Mouse (Mus musculus) A20 (cell line): Measurements from ENCODE around the gene Kat2a.

Experiments
- DNase-seq: peaks from one replicate; pipeline ENCODE4 v3.0.0-alpha.2; 2011; ENCODE audit warnings: low read depth, low spot score

The Kat2a gene

DNA sequence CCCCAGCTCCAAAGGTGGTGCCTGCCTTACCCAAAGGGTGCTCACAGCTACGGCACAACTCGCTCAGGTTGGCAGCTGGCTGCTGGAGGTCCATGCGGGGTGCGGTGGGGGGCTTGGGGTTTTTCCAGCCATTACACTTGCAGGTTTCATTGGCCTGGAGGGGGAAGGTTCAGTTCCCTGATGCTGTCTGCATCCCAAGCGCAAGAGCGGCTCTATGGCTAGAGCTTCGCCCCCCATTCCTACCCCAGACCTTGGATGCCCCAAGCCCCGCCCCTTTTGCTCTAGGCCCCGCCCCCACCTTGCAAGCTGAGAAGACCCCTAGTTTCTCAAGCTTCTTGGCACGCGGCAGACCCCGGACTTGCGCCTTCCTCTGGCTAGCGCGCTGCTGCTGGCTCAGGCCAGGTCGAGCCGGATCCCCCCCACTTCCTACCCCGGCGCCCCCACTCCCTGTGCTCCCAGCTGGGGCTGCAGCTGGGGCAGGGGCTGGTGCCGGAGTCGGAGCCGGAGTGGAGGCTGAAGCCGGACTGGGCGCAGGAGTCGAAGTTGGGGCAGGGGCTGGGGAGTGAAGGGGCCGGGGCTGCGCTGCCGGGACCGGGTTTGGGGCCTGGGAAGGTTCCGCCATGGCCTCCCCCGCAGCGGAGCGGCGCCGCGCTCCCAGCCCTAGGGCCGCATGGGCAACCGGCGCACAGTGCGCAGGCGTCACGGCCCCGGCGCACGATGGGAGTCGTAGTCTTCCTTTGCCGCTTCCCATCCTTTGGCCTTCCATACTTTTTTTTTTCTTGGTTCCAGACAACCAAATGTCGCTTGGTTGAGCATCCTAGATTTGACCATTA lies at the start of gene Kat2a:
Kat2a (minus strand) TSS at position 683 of the 833 bp plus-strand sequence.
- DNase-seq = peak; percentile 78

DNA sequence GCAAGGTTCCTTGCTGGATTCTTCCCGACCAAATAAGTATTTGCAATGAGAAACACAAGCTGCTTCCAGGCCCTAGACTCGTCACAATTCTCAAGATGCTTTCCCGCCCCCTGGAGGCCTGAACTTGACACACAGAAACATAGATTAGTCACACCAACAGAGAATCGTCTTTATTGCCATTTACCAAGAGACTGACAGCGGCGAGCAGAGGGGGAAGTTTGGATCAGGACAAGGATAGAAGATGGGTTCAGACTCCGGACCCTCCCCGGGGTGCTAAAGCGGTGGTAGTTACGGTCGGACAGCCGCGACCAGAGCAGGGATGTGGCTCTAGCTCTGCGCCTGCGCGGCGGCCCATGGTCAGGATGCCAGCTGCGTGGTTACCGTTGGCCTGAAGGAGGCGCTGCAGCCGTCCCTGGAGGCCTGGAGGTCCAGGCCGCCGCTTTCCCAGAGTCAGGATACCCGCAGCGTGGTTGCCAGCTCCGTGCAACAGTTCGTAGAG lies 49.3 kb upstream of the Kat2a start:
- DNase-seq = peak; percentile 80

DNA sequence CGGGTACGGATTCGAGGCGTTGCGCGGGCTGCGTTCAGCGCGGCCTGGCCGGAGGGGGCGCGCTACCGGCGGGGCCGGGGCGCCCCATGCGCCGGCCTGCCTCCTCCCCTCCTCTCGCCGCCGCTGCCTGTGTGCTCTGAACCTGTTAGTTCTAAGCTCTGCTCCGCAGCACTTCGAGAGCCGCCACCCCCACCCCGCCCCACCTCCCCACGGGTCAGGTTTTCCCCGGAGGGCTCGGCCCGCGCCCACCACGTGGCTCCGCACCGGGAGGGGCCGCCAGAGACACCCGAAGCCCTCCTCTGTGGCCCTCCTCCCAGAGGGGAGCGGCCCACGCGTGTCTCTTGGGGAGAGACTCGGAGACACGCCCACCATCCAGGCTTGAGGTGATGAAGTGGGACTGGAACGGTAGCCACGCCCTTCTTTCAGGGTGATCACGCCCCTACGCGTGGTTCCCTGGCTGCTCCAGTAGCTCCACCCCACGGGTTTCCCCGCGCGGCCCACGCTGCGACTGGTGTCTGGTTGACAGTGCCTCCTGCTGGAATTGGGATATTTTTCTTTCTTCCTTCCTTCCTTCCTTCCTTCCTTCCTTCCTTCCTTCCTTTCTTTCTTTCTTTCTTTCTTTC lies 47.5 kb upstream of the Kat2a start, which contains the start of gene Kcnh4:
Kcnh4 (minus strand) TSS at position 332 of the 623 bp plus-strand sequence.
- peak; percentile 87 for DNase-seq

DNA sequence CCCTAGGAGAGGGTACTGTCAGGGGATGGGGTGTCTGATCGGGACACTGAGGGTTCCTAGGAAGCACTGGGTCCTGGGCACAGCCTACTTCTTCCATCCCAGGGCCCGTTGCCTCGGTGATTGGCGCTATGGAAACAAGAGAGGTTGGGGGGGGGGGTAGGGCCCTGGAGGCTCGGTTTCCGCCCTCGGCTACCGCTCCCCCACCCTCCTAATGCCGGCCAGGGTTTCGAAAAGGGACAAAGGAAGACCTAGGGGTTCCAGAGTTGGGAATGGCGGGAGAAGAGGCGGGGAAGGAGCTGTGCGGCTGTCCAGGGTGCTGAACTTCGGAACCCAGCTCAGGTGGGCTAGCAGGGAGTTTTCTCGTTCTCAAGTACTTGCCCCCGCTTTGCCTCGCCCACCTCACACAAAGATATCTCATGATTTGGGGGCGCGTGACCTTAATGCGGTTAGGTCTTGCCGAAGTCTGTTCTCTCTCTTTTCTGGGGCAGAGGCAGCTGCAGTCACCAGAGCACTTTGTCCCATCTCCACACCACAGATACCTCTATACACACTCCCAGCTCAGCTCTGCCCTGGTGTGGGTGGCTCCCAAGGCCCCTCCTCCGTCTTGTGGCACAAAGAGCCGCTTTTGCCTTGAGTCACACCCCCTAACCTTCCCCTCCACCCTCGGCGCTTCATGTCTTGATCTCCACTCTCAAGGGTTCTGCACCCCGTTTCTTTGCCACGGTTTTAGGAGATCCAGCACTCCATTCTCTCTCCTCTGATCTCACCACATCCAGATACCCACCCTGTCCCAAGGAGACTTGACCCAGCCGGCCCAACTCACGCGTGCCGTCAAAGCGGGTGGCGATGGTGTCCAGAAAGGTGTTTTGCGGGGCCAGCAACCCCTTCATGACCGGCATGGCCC lies 46.7 kb upstream of the Kat2a start:
- DNase-seq = peak; percentile 21

GRCm38 (mm10) chr11:100757566-100757965 lies 45.3 kb upstream of the Kat2a start:
- no peak for DNase-seq

- DNase-seq = no peak
These were observed 44.2 kb upstream of the Kat2a start for GRCm38 (mm10) chr11:100756476-100756875.

- DNase-seq = no peak
These were observed 42.4 kb upstream of the Kat2a start for GRCm38 (mm10) chr11:100754693-100755057.

GRCm38 (mm10) chr11:100754021-100754692 lies 41.9 kb upstream of the Kat2a start:
- no peak for DNase-seq

DNA sequence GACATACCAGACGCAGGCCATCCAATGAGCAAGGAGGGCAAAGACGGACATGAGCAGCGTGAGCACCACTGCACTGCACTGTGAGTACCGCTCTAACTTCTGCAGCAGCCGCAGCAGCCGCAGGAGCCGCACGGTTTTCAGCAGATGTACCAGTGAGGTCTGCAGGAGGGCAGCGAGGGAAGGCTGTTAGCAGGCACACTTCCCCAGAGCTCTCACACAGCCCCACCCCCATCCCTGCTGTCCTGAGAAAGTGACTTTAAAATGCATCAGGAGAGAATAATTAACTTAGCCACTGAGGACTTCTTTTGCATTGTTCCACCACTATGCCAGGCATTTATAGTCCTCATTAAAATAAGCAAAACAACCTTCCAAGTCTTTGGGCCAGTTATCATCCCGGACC lies 40.0 kb upstream of the Kat2a start:
- DNase-seq = no peak

DNA sequence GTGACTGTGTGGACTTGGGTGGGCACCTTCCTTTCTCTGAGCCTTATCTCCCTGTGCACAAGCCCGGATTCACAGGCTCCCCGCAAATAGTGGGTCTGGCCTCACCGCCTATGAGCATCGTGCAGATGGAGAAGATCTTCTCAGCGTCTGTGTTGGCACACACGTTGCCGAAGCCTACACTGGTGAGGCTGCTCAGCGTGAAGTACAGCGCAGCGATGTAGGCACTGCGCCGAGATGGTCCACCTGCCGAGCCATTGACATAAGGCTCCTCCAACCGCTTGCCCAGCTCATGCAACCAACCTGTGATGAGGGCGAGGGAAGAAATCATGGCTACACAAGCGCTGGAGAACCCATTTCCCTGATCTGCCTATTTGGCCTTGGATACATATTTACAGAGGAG lies 37.9 kb upstream of the Kat2a start:
- no peak for DNase-seq

GRCm38 (mm10) chr11:100749469-100749868 lies 37.2 kb upstream of the Kat2a start:
- DNase-seq = no peak

- no peak for DNase-seq
These were observed 36.4 kb upstream of the Kat2a start for GRCm38 (mm10) chr11:100748620-100749019.

DNA sequence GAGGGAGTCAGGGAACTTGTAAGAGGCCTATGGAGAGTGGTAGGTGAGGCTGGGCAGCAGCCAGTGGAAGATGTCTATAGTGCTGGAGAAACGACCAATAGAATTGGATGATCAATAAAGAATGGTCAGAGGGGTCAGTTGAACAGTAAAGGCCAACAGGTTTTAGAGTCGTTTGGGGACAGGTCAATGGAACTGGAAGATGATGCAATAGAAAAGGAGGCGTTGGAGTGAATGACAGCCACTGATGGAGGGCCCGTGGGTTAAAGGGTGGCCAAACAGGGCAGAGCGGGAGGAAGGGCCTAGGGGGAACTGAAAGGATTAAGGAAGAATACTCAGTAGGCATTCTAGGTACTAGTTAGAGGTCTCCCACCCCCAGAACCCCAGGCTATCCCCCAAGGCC lies 34.8 kb upstream of the Kat2a start:
- DNase-seq = no peak

GRCm38 (mm10) chr11:100746546-100746945 lies 34.3 kb upstream of the Kat2a start:
- no peak for DNase-seq

DNA sequence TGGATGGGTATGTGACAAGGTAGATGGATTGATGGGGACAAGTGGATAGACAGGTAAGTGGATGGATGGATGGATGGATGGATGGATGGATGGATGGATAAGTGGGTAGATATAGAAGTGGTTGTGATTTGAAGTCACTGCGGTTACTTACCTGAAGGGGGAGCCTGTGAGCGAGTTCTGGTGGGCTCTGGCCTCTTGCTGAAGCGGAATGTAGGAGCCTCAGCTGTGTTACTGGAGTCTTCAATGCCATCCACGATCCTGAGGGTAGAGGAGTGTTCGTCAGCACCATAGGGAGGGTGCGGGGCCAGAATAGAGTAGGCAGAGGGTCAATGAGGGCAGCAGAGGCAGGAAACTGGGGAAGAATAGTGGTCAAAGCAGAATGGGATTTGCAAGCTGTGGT lies 32.8 kb upstream of the Kat2a start:
- DNase-seq = peak; percentile 65

- no peak for DNase-seq
These were observed 29.1 kb upstream of the Kat2a start for GRCm38 (mm10) chr11:100741348-100741747.

- no peak for DNase-seq
These were observed 26.5 kb upstream of the Kat2a start for GRCm38 (mm10) chr11:100738749-100739148.

- DNase-seq = peak; percentile 99
These were observed 25.9 kb upstream of the Kat2a start, which contains the start of gene Rab5c for GRCm38 (mm10) chr11:100738066-100738604. Gene Rab5c (minus strand): TSS chr11:100738215.

GRCm38 (mm10) chr11:100737105-100737733 lies 25.0 kb upstream of the Kat2a start:
- peak; percentile 58 for DNase-seq

DNA sequence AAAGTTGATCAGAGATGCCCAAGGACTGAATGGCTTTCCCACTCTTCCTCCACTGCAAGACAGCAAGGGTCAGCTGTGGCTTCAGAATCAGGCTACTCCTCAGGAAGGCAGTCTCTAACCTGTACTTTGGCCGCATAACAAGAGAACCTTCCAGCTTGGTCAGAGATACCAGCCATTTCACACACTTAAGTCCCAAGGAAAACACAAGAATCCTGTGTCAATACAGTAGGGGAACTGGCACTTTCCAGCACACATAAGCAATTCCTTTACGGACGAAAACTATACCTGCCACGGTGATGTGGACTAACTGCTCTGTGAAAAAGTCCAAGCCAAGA lies 24.4 kb upstream of the Kat2a start:
- DNase-seq = peak; percentile 40
